Mouse (Mus musculus) bone marrow macrophage, adult 2 months (primary cell): ENCODE measurements around the gene Camsap1.

Experiments
- CTCF ChIP-seq: IDR thresholded peaks from 2 replicates; pipeline ENCODE4 v1.5.1; 2012; ENCODE audit warnings: low read depth, mild to moderate bottlenecking, low read length, moderate library complexity
- POLR2A ChIP-seq: IDR thresholded peaks from 2 replicates; pipeline ENCODE4 v1.6.1; 2012; ENCODE audit warnings: mild to moderate bottlenecking, low read depth, low read length, borderline replicate concordance

DNA sequence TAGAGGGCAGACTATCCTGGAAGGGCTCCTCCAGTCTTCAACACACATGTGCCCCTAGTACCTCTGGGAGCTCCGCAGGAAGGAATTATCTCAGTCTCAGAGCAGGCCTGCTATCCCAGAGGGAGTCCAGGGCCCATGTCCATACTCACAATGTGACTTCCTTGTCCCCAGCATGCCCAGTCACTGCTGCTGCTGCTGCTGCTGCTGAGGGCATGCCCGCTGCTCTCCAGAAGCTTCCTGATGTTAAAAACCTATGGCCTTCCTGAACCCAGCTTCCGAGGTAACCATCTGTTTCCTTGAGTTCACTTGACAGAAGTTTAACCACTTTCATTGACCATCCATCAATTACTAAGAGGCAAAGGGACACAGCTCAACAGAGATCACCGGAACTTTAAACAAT, 58.1 kb downstream of the Camsap1 start:
- TF ChIP-seq POLR2A (no peak), CTCF (no peak)
